Mouse (Mus musculus) cortical plate, adult 2 months (tissue): ENCODE measurements around the gene Mmrn2.

Source experiments
- CTCF ChIP-seq: fragments of 200-500 bp; IDR thresholded peaks from 2 replicates; pipeline ENCODE4 v1.5.1; 2011; ENCODE audit warnings: mild to moderate bottlenecking, control low read depth, low read length; ENCODE audit not compliant: insufficient read depth; ENCODE audit errors: extremely low read depth
- POLR2A ChIP-seq: fragments of 200-500 bp; IDR thresholded peaks from 2 replicates; pipeline ENCODE4 v1.6.1; 2011; ENCODE audit warnings: mild to moderate bottlenecking, low read length, control low read depth; ENCODE audit not compliant: insufficient read depth; ENCODE audit errors: extremely low read depth

- TF ChIP-seq POLR2A (no peak), CTCF (no peak)
Observed at GRCm38 (mm10) chr14:34332476-34332875, 42.8 kb upstream of the Mmrn2 start.
